Mouse (Mus musculus) midbrain, embryonic 11.5 days (tissue): ENCODE results near the gene 1700029I15Rik. TPM values are rescaled to one million over a fixed set of nuclear protein-coding genes. Genes with fewer than 3 reads are reported as not detected.
"Not testable (repeated sequence)": the region's sequence is repeated elsewhere in the genome, so short reads cannot be mapped to it uniquely, and the experiment has no call there.

ENCODE experiments used
- ATAC-seq: fragments of 200-750 bp; cut with Nextera tagmentation; 2 replicates; pipeline ENCODE4 v1.8.0; 2017; ENCODE audit warnings: moderate TSS enrichment, moderate library complexity; ENCODE audit not compliant: low FRiP score
- DNase-seq: peaks from one replicate; pipeline ENCODE4 v3.0.0; 2015; ENCODE audit warnings: low spot score; ENCODE audit errors: missing footprints
- H3K27ac ChIP-seq: fragments of 300-500 bp; sonication (generic); 2 replicates; pipeline ENCODE4 v1.5.1; 2014; ENCODE audit warnings: low read depth, low read length
- H3K27me3 ChIP-seq: fragments of 300-500 bp; sonication (generic); 2 replicates; pipeline ENCODE4 v1.6.1; 2014; ENCODE audit warnings: mild to moderate bottlenecking, low read length, moderate library complexity, mixed read lengths; ENCODE audit not compliant: control insufficient read depth, insufficient read depth
- H3K36me3 ChIP-seq: fragments of 300-500 bp; sonication (generic); 2 replicates; pipeline ENCODE4 v1.6.1; 2014; ENCODE audit warnings: mild to moderate bottlenecking, low read length, moderate library complexity, mixed read lengths; ENCODE audit not compliant: control insufficient read depth, insufficient read depth
- H3K4me1 ChIP-seq: fragments of 300-500 bp; sonication (generic); 2 replicates; pipeline ENCODE4 v1.6.1; 2014; ENCODE audit warnings: low read length; ENCODE audit not compliant: control insufficient read depth, insufficient read depth
- H3K4me2 ChIP-seq: fragments of 300-500 bp; sonication (generic); 2 replicates; pipeline ENCODE4 v1.6.1; 2014; ENCODE audit warnings: mild to moderate bottlenecking, moderate library complexity
- H3K4me3 ChIP-seq: fragments of 300-500 bp; sonication (generic); 2 replicates; pipeline ENCODE4 v1.5.1; 2014; ENCODE audit warnings: low read depth, low read length
- H3K9ac ChIP-seq: fragments of 300-500 bp; sonication (generic); 2 replicates; pipeline ENCODE4 v1.6.1; 2014; ENCODE audit warnings: low read length
- H3K9me3 ChIP-seq: fragments of 300-500 bp; sonication (generic); 2 replicates; pipeline ENCODE4 v1.6.1; 2016; ENCODE audit warnings: low read length; ENCODE audit not compliant: control insufficient read depth
- WGBS: fragments of 180-500 bp; shearing (Covaris S2); extraction: QIAGEN DNeasy Blood & Tissue Kit; methylation state at CpG from one replicate; pipeline ENCODE4 v1.1.7; 2014; 5-methylcytosine and 5-hydroxymethylcytosine counted together
- polyA plus RNA-seq: library from polyadenylated mRNA; unstranded; fragments of >200 nt; fragmentation: Nextera tagmentation; extraction: Ambion mirVana; gene quantifications from 2 replicates; pipeline ENCODE4 v1.2.1, GENCODE M21; 2014

1700029I15Rik gene
- polyA plus RNA-seq, 1 experiment from 2014 or later, result 1.5 TPM

DNA sequence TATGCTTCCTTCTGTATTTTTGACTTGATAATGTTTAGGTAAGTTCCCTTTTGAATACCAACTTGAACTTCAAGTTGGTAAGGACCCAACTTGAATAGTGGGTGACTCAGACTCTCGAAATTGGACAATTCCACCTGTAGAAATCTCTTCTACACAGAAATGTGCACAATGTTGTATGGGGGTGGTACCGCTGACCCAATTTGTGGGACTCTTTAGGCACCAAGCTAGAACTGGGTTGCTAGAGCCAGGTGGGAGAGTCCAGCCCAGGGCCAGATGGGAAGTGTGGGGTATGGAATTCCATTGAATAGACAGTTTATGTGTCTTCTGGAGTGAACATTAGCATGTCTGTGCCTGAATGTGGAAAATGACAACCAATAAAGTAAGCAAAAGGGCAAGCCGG, 13.2 kb downstream of the 1700029I15Rik start:
- ATAC-seq (no peak), DNase-seq (no peak)
- Histone ChIP-seq H3K9ac (no peak overlapping the region), H3K4me2 (no peak overlapping the region), H3K27ac (no peak overlapping the region), H3K4me1 (peaks cover 44% of the 10 kb centered on the region), H3K27me3 (no peaks in the 10 kb centered on the region), H3K9me3 (no peaks in the 10 kb centered on the region), H3K4me3 (no peak overlapping the region), H3K36me3 (no peaks in the 10 kb centered on the region)
- 93% methylated on average over 3 of the region's 3 CpGs for WGBS

- Histone ChIP-seq H3K27me3 (no peaks in the 10 kb centered on the region), H3K4me1 (peaks cover 29% of the 10 kb centered on the region), H3K27ac (no peak overlapping the region), H3K9ac (no peak overlapping the region), H3K4me3 (no peak overlapping the region), H3K36me3 (no peaks in the 10 kb centered on the region), H3K9me3 (no peaks in the 10 kb centered on the region), H3K4me2 (0 out of 2 replicates have a peak overlapping the region, but pooled peaks have one; percentile 3)
- ATAC-seq (no peak), DNase-seq (no peak)
- WGBS, result 81% methylated on average over 1 of the region's 1 CpGs
Observed at GRCm38 (mm10) chr2:92397436-92397835, 15.1 kb downstream of the 1700029I15Rik start.

- not testable (repeated sequence) for H3K36me3 ChIP-seq, H3K9me3 ChIP-seq, H3K9ac ChIP-seq, H3K27me3 ChIP-seq, H3K27ac ChIP-seq, DNase-seq, ATAC-seq
- 62% methylated on average over 4 of the region's 4 CpGs for WGBS
- H3K4me2 ChIP-seq, result peak overlapping the region; percentile 97
- peaks cover 19% of the 10 kb centered on the region for H3K4me1 ChIP-seq
- 0 out of 2 replicates have a peak overlapping the region, but pooled peaks have one; percentile 75 for H3K4me3 ChIP-seq
Observed at GRCm38 (mm10) chr2:92399877-92400276, 17.5 kb downstream of the 1700029I15Rik start.

- Histone ChIP-seq H3K9me3 (no peaks in the 10 kb centered on the region), H3K27ac (no peak overlapping the region), H3K36me3 (no peaks in the 10 kb centered on the region), H3K9ac (peak overlapping the region; percentile 93), H3K27me3 (no peaks in the 10 kb centered on the region), H3K4me3 (peak overlapping the region; percentile 75), H3K4me1 (peaks cover 21% of the 10 kb centered on the region), H3K4me2 (peak overlapping the region; percentile 97)
- ATAC-seq, result peak; percentile 17
- WGBS, result 2% methylated on average over 22 of the region's 22 CpGs
- peak; percentile 89 for DNase-seq
Observed at GRCm38 (mm10) chr2:92400682-92401081, 18.3 kb downstream of the 1700029I15Rik start.

DNA sequence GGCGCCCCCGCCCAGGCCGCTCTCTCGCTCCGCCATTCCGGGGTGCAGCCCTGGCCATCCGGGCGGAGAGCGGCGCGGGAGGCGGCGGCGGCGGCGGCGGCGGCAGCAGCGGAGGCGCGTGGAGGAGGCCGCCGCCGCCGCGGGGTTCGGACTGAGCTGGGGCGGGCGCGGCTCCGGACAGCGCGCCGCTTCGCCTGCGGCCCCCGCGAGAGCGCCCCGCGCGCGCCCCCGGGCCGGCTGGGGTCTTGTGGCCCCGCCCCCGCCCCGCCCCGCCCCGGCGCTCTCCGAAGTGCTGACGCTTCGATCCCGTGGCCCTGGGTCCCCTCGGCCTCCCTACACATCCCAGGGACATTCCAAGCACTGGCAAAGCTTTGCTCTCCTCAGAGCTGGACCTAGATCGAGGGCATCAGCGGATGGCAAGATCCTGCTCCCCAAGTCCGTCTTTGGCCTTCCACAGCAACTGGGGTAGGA, 18.8 kb downstream of the 1700029I15Rik start, which contains the start of gene Mapk8ip1:
TSS of gene Mapk8ip1 (minus strand) at position 173 of the 471 bp plus-strand sequence.
- H3K9ac ChIP-seq, result peak within 1 kb of the TSS; percentile 93
- peak; percentile 94 for DNase-seq
- H3K4me2 ChIP-seq, result peak within 1 kb of the TSS; percentile 97
- peak; percentile 72 for ATAC-seq
- peak within 1 kb of the TSS; percentile 75 for H3K4me3 ChIP-seq
- no peaks in the 10 kb centered on the region for H3K36me3 ChIP-seq
- H3K27me3 ChIP-seq, result no peaks in the 10 kb centered on the region
- H3K9me3 ChIP-seq, result no peaks in the 10 kb centered on the region
- peaks cover 22% of the 10 kb centered on the region for H3K4me1 ChIP-seq
- 1% methylated on average over 34 of the region's 59 CpGs for WGBS
- no peak within 1 kb of the TSS; the same call in 1 of the 2 replicates for H3K27ac ChIP-seq

DNA sequence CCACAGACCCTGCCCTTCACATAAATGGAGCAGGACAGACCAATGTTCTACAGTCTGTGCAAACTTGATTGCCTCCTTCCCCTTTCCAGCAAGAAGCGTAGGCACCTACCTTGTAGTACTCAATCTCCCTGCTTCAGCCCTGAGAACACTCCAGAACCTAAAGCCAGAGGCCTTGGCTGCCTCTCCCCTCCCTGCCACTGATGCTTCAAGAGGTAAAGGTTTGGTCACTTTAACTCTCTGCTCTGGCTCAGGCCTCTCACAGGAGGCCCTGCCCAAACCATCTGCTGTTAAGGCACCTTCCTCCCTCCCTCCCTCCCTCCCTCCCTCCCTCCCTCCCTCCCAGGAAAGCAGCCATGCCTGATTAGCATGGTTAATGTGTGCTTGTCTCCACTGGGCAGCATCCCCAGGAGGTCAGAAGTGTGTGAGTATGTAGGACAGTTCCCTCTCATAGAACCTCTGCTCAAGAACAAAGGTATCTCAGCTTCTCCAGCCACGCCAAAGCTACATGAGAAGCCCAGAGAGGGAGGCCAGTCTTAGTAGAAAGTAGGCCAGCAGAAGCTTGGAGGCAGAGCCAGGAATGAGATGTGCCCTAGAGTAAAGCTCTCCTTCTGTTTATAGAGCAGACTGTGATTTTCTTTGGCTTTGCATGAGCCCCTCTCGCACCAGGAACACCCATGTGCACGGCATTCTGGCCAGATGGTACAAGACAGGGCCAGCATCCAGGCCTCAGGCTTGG, 20.4 kb downstream of the 1700029I15Rik start:
- no peak overlapping the region for H3K27ac ChIP-seq
- WGBS, result 79% methylated on average over 4 of the region's 4 CpGs

GRCm38 (mm10) chr2:92403776-92404319, 21.5 kb downstream of the 1700029I15Rik start:
- Histone ChIP-seq H3K4me3 (no peak overlapping the region), H3K4me1 (peaks cover 11% of the 10 kb centered on the region), H3K9ac (no peak overlapping the region), H3K36me3 (peaks cover 1% of the 10 kb centered on the region; the same call in 1 of the 2 replicates), H3K27me3 (no peaks in the 10 kb centered on the region), H3K9me3 (no peaks in the 10 kb centered on the region), H3K4me2 (no peak overlapping the region), H3K27ac (no peak overlapping the region)
- 92% methylated on average over 5 of the region's 5 CpGs for WGBS
- DNase-seq (no peak), ATAC-seq (no peak)

More for the DNA sequence above, 20.4 kb downstream of the 1700029I15Rik start:
- H3K36me3 ChIP-seq, result no peaks in the 10 kb centered on the region
- no peak overlapping the region for H3K4me2 ChIP-seq
- H3K27me3 ChIP-seq, result no peaks in the 10 kb centered on the region
- DNase-seq (no peak), ATAC-seq (no peak)
- H3K9me3 ChIP-seq, result no peaks in the 10 kb centered on the region
- no peak overlapping the region for H3K4me3 ChIP-seq
- no peak overlapping the region for H3K9ac ChIP-seq
- H3K4me1 ChIP-seq, result peaks cover 17% of the 10 kb centered on the region; the same call in 1 of the 2 replicates

GRCm38 (mm10) chr2:92404737-92405136, 22.4 kb downstream of the 1700029I15Rik start:
- Histone ChIP-seq H3K4me1 (peaks cover 9% of the 10 kb centered on the region), H3K9me3 (no peaks in the 10 kb centered on the region), H3K9ac (no peak overlapping the region), H3K27me3 (no peaks in the 10 kb centered on the region), H3K36me3 (peaks cover 4% of the 10 kb centered on the region; the same call in 1 of the 2 replicates), H3K4me2 (no peak overlapping the region), H3K4me3 (no peak overlapping the region), H3K27ac (no peak overlapping the region)
- WGBS, result 86% methylated on average over 6 of the region's 6 CpGs
- no peak for DNase-seq
- ATAC-seq, result no peak

GRCm38 (mm10) chr2:92405687-92406086, 23.3 kb downstream of the 1700029I15Rik start:
- peaks cover 6% of the 10 kb centered on the region for H3K4me1 ChIP-seq
- DNase-seq, result no peak
- no peaks in the 10 kb centered on the region for H3K27me3 ChIP-seq
- no peak overlapping the region for H3K4me3 ChIP-seq
- WGBS, result 86% methylated on average over 7 of the region's 7 CpGs
- peak overlapping the region; percentile 12 for H3K9ac ChIP-seq
- H3K27ac ChIP-seq, result 0 out of 2 replicates have a peak overlapping the region, but pooled peaks have one; percentile 9
- ATAC-seq, result no peak
- H3K36me3 ChIP-seq, result peaks cover 10% of the 10 kb centered on the region
- no peak overlapping the region for H3K4me2 ChIP-seq
- no peaks in the 10 kb centered on the region for H3K9me3 ChIP-seq
